In genomic region chr12:81921785-81922184, GRCm38 (mm10) we compare ENCODE assay signal across 26 mouse cellular contexts.
A peak's percentile ranks its signal among the peaks of the same experiment; 100 is the strongest.
DNase-seq lines count a peak whose midpoint lies in the region; ATAC-seq lines count a peak whose summit lies in the region.
"Had no signal": no experiment of that assay in that cellular context is flagged by ENCODE, and none has a peak within 500 bp of the region (broad histone marks: within the 10 kb centered on the region; RNA-seq: fewer than 3 reads in every experiment).

No protein-coding gene starts in this region.

- H3K27me3 ChIP-seq in midbrain, embryonic 11.5 days (ENCODE audit: control insufficient read depth, insufficient read depth, low read length), result no peaks in the 10 kb centered on the region
- H3K27me3 ChIP-seq in midbrain, embryonic 15.5 days (replicated peaks), result no peaks in the 10 kb centered on the region
- H3K27me3 ChIP-seq: CH12.LX; embryonic facial prominence, embryonic 13.5 days; embryonic facial prominence, embryonic 15.5 days; forebrain, embryonic 13.5 days; forebrain, embryonic 15.5 days; Patski had no signal

- H3K27ac ChIP-seq in midbrain, embryonic 11.5 days (ENCODE audit: low read depth, low read length), result no peak overlapping the region
- no peak overlapping the region for H3K27ac ChIP-seq in midbrain, embryonic 15.5 days
- H3K27ac ChIP-seq: embryonic facial prominence, embryonic 13.5 days; embryonic facial prominence, embryonic 15.5 days; forebrain, embryonic 13.5 days; forebrain, embryonic 15.5 days had no signal

- H3K9ac ChIP-seq in midbrain, embryonic 11.5 days (ENCODE audit: low read length), result no peak overlapping the region
- no peak overlapping the region for H3K9ac ChIP-seq in midbrain, embryonic 15.5 days
- H3K9ac ChIP-seq: embryonic facial prominence, embryonic 13.5 days; embryonic facial prominence, embryonic 15.5 days; forebrain, embryonic 13.5 days; forebrain, embryonic 15.5 days; forebrain, postnatal 0 days had no signal

- no peaks in the 10 kb centered on the region for H3K4me1 ChIP-seq in midbrain, embryonic 11.5 days (ENCODE audit: control insufficient read depth, insufficient read depth, low read length)
- no peaks in the 10 kb centered on the region for H3K4me1 ChIP-seq in midbrain, embryonic 15.5 days
- H3K4me1 ChIP-seq: forebrain, embryonic 15.5 days had no signal

- no peaks in the 10 kb centered on the region for H3K9me3 ChIP-seq in midbrain, embryonic 11.5 days (ENCODE audit: control insufficient read depth, low read length)
- H3K9me3 ChIP-seq in midbrain, embryonic 15.5 days, result no peaks in the 10 kb centered on the region
- H3K9me3 ChIP-seq: embryonic facial prominence, embryonic 13.5 days; embryonic facial prominence, embryonic 15.5 days; forebrain, embryonic 13.5 days; forebrain, embryonic 15.5 days; G1E had no signal

- no peak for ATAC-seq in midbrain, embryonic 11.5 days (ENCODE audit: low FRiP score)
- no peak for ATAC-seq in midbrain, embryonic 15.5 days (replicated peaks)
- ATAC-seq in granulocyte monocyte progenitor cell, adult 5-6 weeks (replicated peaks; ENCODE audit: poor library complexity, severe bottlenecking), result peak; percentile 69
- ATAC-seq in erythroid progenitor cell, adult 5-6 weeks (replicated peaks; ENCODE audit: low FRiP score, poor library complexity, severe bottlenecking), result no peak
- ATAC-seq: activated CD4-positive, CD25-positive, alpha-beta regulatory T cell, adult 4 months; CD4-positive, CD25-positive, alpha-beta regulatory T cell, adult 4 months; forebrain, embryonic 13.5 days; forebrain, embryonic 15.5 days; forebrain, postnatal 0 days; Patski had no signal

- H3K4me2 ChIP-seq in midbrain, embryonic 11.5 days, result no peak overlapping the region
- H3K4me2 ChIP-seq in midbrain, embryonic 15.5 days, result no peak overlapping the region
- H3K4me2 ChIP-seq: embryonic facial prominence, embryonic 13.5 days; embryonic facial prominence, embryonic 15.5 days; forebrain, embryonic 13.5 days; forebrain, embryonic 15.5 days had no signal

- WGBS in midbrain, embryonic 11.5 days, result 92% methylated on average over 4 of the region's 4 CpGs
- WGBS in midbrain, embryonic 15.5 days, result 93% methylated on average over 4 of the region's 4 CpGs

- peaks cover 6% of the 10 kb centered on the region for H3K36me3 ChIP-seq in midbrain, embryonic 11.5 days (ENCODE audit: control insufficient read depth, insufficient read depth, low read length)
- H3K36me3 ChIP-seq in midbrain, embryonic 15.5 days (replicated peaks), result peaks cover 4% of the 10 kb centered on the region; the same call in 1 of the 2 replicates
- H3K36me3 ChIP-seq: G1E had no signal

- DNase-seq in midbrain, embryonic 11.5 days (ENCODE audit: low spot score, missing footprints), result peak; percentile 19
- DNase-seq in thymus, postnatal 25 days, result no peak
- DNase-seq: adrenal gland, adult 8-10 months; adrenal gland, postnatal 14 days; adrenal gland, postnatal 36 days; B cell, adult 2 months; cerebellum, adult 11-12 months; cerebellum, adult 8-10 months; cerebellum, adult 9-11 months; cerebellum, postnatal 14 days; cerebellum, postnatal 36 days; embryo, embryonic 11 days; forebrain, postnatal 0 days had no signal

- H3K4me3 ChIP-seq in midbrain, embryonic 11.5 days (ENCODE audit: low read depth, low read length), result no peak overlapping the region
- no peak overlapping the region for H3K4me3 ChIP-seq in midbrain, embryonic 15.5 days
- H3K4me3 ChIP-seq: embryonic facial prominence, embryonic 13.5 days; embryonic facial prominence, embryonic 15.5 days; erythroblast, embryonic 14.5 days; forebrain, embryonic 13.5 days; forebrain, embryonic 15.5 days had no signal
